Mouse (Mus musculus) stomach, embryonic 15.5 days (tissue): ENCODE data around the gene Lmf1. TPM values are rescaled to one million over a fixed set of nuclear protein-coding genes. Genes with fewer than 3 reads are reported as not detected.

Experiments used
- ATAC-seq: fragments of 200-750 bp; cut with Nextera tagmentation; 2 replicates; pipeline ENCODE4 v1.8.0; 2017; ENCODE audit warnings: low read depth, moderate number of reproducible peaks, moderate TSS enrichment; ENCODE audit not compliant: insufficient read depth, low FRiP score
- H3K27ac ChIP-seq: fragments of 300-500 bp; sonication (generic); 2 replicates; pipeline ENCODE4 v1.5.1; 2015; ENCODE audit warnings: mild to moderate bottlenecking, inconsistent platforms
- H3K27me3 ChIP-seq: fragments of 300-500 bp; sonication (generic); replicated peaks from 2 replicates; pipeline ENCODE4 v1.6.1; 2015; ENCODE audit warnings: inconsistent platforms
- H3K36me3 ChIP-seq: fragments of 300-500 bp; sonication (generic); 2 replicates; pipeline ENCODE4 v1.6.1; 2015; ENCODE audit warnings: inconsistent platforms
- H3K4me1 ChIP-seq: fragments of 300-500 bp; sonication (generic); 2 replicates; pipeline ENCODE4 v1.6.1; 2015; ENCODE audit warnings: inconsistent platforms
- H3K4me2 ChIP-seq: fragments of 300-500 bp; sonication (generic); 2 replicates; pipeline ENCODE4 v1.6.1; 2015; ENCODE audit warnings: mild to moderate bottlenecking, inconsistent platforms
- H3K4me3 ChIP-seq: fragments of 300-500 bp; sonication (generic); replicated peaks from 2 replicates; pipeline ENCODE4 v1.5.1; 2015; ENCODE audit warnings: inconsistent platforms
- H3K9ac ChIP-seq: fragments of 300-500 bp; sonication (generic); 2 replicates; pipeline ENCODE4 v1.6.1; 2015; ENCODE audit warnings: inconsistent platforms
- H3K9me3 ChIP-seq: fragments of 300-500 bp; sonication (generic); 2 replicates; pipeline ENCODE4 v1.6.1; 2016; ENCODE audit warnings: inconsistent platforms
- WGBS: fragments of 180-500 bp; shearing (Covaris S2); methylation state at CpG from one replicate; pipeline ENCODE4 v1.1.7; 2015; 5-methylcytosine and 5-hydroxymethylcytosine counted together
- polyA plus RNA-seq: library from polyadenylated mRNA; unstranded; fragments of >200 nt; fragmentation: Nextera tagmentation; extraction: Ambion mirVana; gene quantifications from 2 replicates; pipeline ENCODE4 v1.2.1, GENCODE M21; 2015

Lmf1 gene
- polyA plus RNA-seq, 1 experiment from 2014 or later: 27.4 TPM

GRCm38 (mm10) chr17:25570648-25571452 is 8.0 kb upstream of the Lmf1 start, which contains the start of gene Sox8:
Gene Sox8 (minus strand): TSS chr17:25570686.
- Histone ChIP-seq H3K4me2 (peak within 1 kb of the TSS; percentile 92), H3K9ac (peak within 1 kb of the TSS; percentile 27; the same call in 1 of the 2 replicates), H3K4me1 (peaks cover 22% of the 10 kb centered on the region), H3K27me3 (peaks cover 22% of the 10 kb centered on the region), H3K9me3 (no peaks in the 10 kb centered on the region), H3K4me3 (peak within 1 kb of the TSS; percentile 48), H3K36me3 (no peaks in the 10 kb centered on the region), H3K27ac (no peak within 1 kb of the TSS)
- WGBS: 1% methylated on average over 60 of the region's 61 CpGs
- peak; percentile 77 for ATAC-seq

DNA sequence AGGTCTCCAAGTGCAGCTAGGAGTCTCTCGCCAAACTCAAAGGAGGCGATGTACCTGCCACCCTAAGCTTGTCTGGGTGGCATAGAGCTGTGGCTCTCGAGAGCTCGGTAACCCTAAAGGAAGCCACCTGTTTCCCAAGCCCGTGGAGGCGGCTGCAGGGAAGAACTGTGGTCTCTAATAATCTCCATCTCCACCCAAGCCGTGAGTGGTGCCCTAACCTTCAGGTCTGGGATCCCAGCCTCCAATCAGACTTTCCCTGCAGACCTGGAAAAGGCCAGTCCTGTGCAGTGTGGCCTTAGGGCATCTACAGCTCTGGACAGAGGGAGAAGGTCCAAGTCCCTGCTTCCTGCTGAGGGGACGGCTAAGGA is 7.4 kb upstream of the Lmf1 start:
- 12% methylated on average over 8 of the region's 8 CpGs for WGBS
- Histone ChIP-seq H3K4me1 (peaks cover 22% of the 10 kb centered on the region), H3K36me3 (no peaks in the 10 kb centered on the region), H3K4me2 (peak overlapping the region; percentile 92), H3K9me3 (no peaks in the 10 kb centered on the region), H3K27me3 (peaks cover 22% of the 10 kb centered on the region), H3K9ac (peak overlapping the region; percentile 20; the same call in 1 of the 2 replicates), H3K27ac (no peak overlapping the region), H3K4me3 (peak overlapping the region; percentile 48)
- ATAC-seq: no peak

- Histone ChIP-seq H3K4me1 (peaks cover 27% of the 10 kb centered on the region), H3K27ac (no peak overlapping the region), H3K9ac (no peak overlapping the region), H3K4me2 (no peak overlapping the region), H3K9me3 (no peaks in the 10 kb centered on the region), H3K36me3 (no peaks in the 10 kb centered on the region), H3K27me3 (peaks cover under 1% of the 10 kb centered on the region; the same call in 1 of the 2 replicates), H3K4me3 (no peak overlapping the region)
- ATAC-seq: no peak
- 62% methylated on average over 12 of the region's 12 CpGs for WGBS
Measured at GRCm38 (mm10) chr17:25575208-25575971, 3.5 kb upstream of the Lmf1 start.

DNA sequence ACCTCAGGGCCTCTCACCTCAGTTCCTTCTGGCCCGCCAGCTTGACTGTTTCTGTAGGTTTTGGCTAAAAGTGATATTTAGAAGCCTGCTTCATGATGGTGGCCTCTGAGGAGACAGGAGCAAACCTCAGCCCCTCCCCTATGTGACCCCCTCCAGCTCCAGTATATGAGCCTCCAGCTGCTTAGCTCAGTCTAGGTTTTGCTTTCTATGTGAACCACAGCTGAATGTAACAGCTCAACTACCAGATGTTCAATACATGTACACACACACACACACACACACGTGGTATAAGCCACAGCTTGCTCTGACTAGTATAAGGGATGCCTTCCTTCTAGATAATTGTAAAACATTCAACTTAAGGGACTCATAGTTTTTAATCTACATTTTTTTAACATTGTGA is 2.9 kb upstream of the Lmf1 start:
- Histone ChIP-seq H3K4me3 (no peak overlapping the region), H3K27ac (no peak overlapping the region), H3K9ac (no peak overlapping the region), H3K4me1 (peaks cover 22% of the 10 kb centered on the region), H3K4me2 (no peak overlapping the region), H3K27me3 (no peaks in the 10 kb centered on the region), H3K36me3 (no peaks in the 10 kb centered on the region), H3K9me3 (no peaks in the 10 kb centered on the region)
- 60% methylated on average over 2 of the region's 2 CpGs for WGBS
- no peak for ATAC-seq

GRCm38 (mm10) chr17:25577263-25577662 is 1.6 kb upstream of the Lmf1 start:
- H3K36me3 ChIP-seq: no peaks in the 10 kb centered on the region
- no peak overlapping the region for H3K27ac ChIP-seq
- no peaks in the 10 kb centered on the region for H3K27me3 ChIP-seq
- 57% methylated on average over 6 of the region's 6 CpGs for WGBS
- peaks cover 16% of the 10 kb centered on the region for H3K4me1 ChIP-seq
- no peak overlapping the region for H3K4me3 ChIP-seq
- no peak overlapping the region for H3K4me2 ChIP-seq
- no peaks in the 10 kb centered on the region for H3K9me3 ChIP-seq
- no peak overlapping the region for H3K9ac ChIP-seq
- no peak for ATAC-seq

- WGBS: 44% methylated on average over 2 of the region's 2 CpGs
- Histone ChIP-seq H3K27me3 (no peaks in the 10 kb centered on the region), H3K36me3 (no peaks in the 10 kb centered on the region), H3K4me1 (peaks cover 16% of the 10 kb centered on the region), H3K4me3 (no peak overlapping the region), H3K9me3 (no peaks in the 10 kb centered on the region), H3K9ac (no peak overlapping the region), H3K4me2 (no peak overlapping the region), H3K27ac (no peak overlapping the region)
- no peak for ATAC-seq
Measured at GRCm38 (mm10) chr17:25577702-25578101, 1.2 kb upstream of the Lmf1 start.

DNA sequence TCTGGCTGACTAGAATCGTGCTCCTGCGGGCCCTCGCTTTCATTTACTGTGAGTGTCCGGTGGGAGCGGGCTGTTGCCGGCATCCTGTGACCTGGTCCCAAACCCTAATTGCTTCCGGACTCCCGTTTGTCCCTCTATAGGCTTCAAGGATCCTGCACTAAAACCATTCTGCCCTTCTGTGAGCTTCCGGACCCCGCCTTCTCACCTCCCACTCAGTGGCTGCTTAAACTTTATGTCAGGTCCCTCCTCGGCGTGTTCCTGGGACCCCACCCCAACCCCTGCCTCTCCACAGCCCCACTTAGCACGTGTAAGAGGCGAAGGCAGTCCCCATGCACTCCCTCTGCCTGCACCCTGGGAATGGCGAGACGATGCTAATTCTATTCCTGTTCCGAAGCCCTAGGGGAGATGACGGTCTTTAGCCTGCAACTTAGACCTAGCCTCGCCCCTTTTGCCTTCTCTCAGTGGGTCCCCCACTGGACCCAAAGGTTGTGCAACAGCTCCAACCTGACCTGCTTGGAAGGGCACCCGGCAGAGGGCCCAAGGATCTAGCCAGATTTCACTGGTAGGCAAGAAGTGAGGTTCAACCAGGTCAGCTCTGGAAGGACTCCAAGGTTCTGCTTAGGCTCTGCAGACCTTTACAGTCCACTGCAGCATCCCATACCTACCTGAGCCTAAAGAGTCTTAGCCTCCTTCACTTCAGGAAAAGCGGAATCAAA is 605 bp downstream of the Lmf1 start:
- ATAC-seq: peak; percentile 31; the same call in 1 of the 2 replicates
- H3K36me3 ChIP-seq: peaks cover under 1% of the 10 kb centered on the region; the same call in 1 of the 2 replicates
- H3K9me3 ChIP-seq: no peaks in the 10 kb centered on the region
- WGBS: 4% methylated on average over 21 of the region's 21 CpGs
- H3K4me2 ChIP-seq: peak overlapping the region; percentile 83
- H3K4me3 ChIP-seq: peak overlapping the region; percentile 75
- H3K27ac ChIP-seq: peak overlapping the region; percentile 55
- peaks cover 16% of the 10 kb centered on the region for H3K4me1 ChIP-seq
- peak overlapping the region; percentile 59 for H3K9ac ChIP-seq
- H3K27me3 ChIP-seq: no peaks in the 10 kb centered on the region

DNA sequence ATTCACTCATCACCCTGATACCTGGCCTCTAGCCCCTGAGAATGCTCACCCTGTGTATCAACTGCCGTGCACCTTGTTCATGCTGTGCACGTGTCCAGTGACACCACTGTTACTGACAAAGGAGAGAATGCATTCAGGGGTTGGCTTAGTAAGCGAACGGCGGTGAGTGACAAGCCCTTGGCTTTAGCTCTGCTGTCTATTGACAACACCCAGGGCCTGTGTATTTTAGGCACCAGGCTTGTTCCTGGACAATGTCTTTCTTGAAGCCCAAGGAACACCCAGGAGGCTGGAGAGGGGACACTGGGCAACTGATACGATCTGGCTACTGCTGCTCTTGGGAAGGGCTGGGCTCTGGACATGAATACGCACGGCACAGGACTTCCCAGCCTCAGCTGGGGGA is 3.2 kb downstream of the Lmf1 start:
- Histone ChIP-seq H3K4me3 (no peak overlapping the region), H3K27me3 (no peaks in the 10 kb centered on the region), H3K4me2 (no peak overlapping the region), H3K9me3 (no peaks in the 10 kb centered on the region), H3K9ac (no peak overlapping the region), H3K4me1 (peaks cover 10% of the 10 kb centered on the region), H3K27ac (no peak overlapping the region), H3K36me3 (peaks cover 15% of the 10 kb centered on the region; the same call in 1 of the 2 replicates)
- no peak for ATAC-seq
- 81% methylated on average over 8 of the region's 8 CpGs for WGBS

- ATAC-seq: no peak
- H3K27me3 ChIP-seq: no peaks in the 10 kb centered on the region
- no peak overlapping the region for H3K4me3 ChIP-seq
- 51% methylated on average over 4 of the region's 4 CpGs for whole genome bisulfite sequencing
- peaks cover 15% of the 10 kb centered on the region; the same call in 1 of the 2 replicates for H3K36me3 ChIP-seq
- no peak overlapping the region for H3K27ac ChIP-seq
- no peak overlapping the region for H3K4me2 ChIP-seq
- no peaks in the 10 kb centered on the region for H3K9me3 ChIP-seq
- peaks cover 10% of the 10 kb centered on the region for H3K4me1 ChIP-seq
- H3K9ac ChIP-seq: no peak overlapping the region
Measured at GRCm38 (mm10) chr17:25583099-25583498, 4.2 kb downstream of the Lmf1 start.

DNA sequence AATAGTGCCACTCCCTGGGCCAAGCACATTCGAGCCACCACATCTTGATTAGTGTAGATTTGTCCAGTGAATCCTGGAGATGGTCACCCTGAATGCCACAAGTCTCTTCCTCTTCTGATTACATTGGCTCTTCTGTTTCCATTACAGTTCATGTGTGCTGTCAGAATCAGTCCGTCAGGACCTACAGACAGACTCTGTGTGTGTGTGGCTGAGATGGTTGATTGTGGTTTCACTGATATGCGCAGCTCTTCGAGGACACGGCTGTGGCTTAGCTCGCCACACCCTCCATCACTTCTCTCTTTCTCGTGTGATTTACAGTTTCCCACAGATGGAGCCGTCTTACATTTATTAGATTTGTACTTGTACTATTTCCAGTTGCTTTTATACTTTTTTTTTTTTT is 5.0 kb downstream of the Lmf1 start:
- WGBS: 72% methylated on average over 8 of the region's 8 CpGs
- no peak for ATAC-seq

DNA sequence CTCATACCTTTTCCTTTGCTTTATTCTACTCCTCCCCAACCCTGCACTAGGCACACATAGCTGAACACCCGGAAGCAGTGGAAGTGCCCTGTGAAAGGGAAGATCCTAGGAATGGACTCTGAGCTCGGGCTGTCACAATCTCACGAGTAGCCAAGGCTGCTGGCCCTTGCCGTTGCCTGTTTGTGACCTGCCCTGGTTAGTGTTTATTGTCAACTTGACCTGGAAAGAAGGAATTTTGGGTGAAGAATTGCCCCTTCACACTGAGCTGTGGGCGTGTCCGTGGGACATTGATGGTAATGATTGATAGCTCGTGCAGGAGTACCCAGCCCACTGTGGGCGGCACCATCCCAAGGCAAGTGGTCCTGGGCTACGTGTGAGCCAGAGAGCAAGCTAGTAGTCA is 5.8 kb downstream of the Lmf1 start:
- WGBS: 91% methylated on average over 9 of the region's 9 CpGs
- H3K9ac ChIP-seq: no peak overlapping the region
- peaks cover 21% of the 10 kb centered on the region; the same call in 1 of the 2 replicates for H3K36me3 ChIP-seq
- no peak overlapping the region for H3K4me2 ChIP-seq
- peaks cover 4% of the 10 kb centered on the region for H3K4me1 ChIP-seq
- no peak for ATAC-seq
- H3K9me3 ChIP-seq: no peaks in the 10 kb centered on the region
- no peak overlapping the region for H3K4me3 ChIP-seq
- no peak overlapping the region for H3K27ac ChIP-seq
- no peaks in the 10 kb centered on the region for H3K27me3 ChIP-seq

More for the DNA sequence above, 5.0 kb downstream of the Lmf1 start:
- Histone ChIP-seq H3K9ac (no peak overlapping the region), H3K27me3 (no peaks in the 10 kb centered on the region), H3K9me3 (no peaks in the 10 kb centered on the region), H3K27ac (no peak overlapping the region), H3K4me3 (no peak overlapping the region), H3K4me1 (peaks cover 5% of the 10 kb centered on the region), H3K36me3 (peaks cover 21% of the 10 kb centered on the region; the same call in 1 of the 2 replicates), H3K4me2 (no peak overlapping the region)
